Mouse (Mus musculus) urinary bladder, adult 18-20 months (tissue): ENCODE measurements around the gene Vmn2r52.
"Not testable (repeated sequence)": the region's sequence is repeated elsewhere in the genome, so short reads cannot be mapped to it uniquely, and the experiment has no call there.

Experiments
- DNase-seq, 2 experiments: peaks; one replicate each; pipeline ENCODE4 v3.0.0; 2022; ENCODE audit warnings: low spot score in 2 of 2, mixed read lengths in 2 of 2

Vmn2r52 gene

DNA sequence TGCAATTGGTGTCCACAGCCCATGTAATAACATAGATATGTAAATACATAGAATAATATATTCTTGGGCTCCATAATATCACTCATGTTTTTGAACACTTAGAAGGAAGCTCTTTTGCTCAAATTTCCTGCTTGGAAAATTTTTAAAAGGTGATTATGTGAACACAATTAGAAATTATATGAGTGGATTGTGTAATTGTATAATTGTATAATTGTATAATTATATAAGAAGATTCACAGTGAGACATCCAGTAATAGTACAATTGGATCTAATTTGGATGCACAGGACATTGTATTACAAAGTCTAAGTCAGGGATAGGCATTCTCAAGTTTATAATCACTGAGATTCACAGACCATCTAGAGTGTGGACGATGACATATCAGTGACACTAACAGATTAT is at the start of gene Vmn2r52:
TSS of gene Vmn2r52 (minus strand) at position 101 of the 400 bp plus-strand sequence.
- no peak for DNase-seq

DNA sequence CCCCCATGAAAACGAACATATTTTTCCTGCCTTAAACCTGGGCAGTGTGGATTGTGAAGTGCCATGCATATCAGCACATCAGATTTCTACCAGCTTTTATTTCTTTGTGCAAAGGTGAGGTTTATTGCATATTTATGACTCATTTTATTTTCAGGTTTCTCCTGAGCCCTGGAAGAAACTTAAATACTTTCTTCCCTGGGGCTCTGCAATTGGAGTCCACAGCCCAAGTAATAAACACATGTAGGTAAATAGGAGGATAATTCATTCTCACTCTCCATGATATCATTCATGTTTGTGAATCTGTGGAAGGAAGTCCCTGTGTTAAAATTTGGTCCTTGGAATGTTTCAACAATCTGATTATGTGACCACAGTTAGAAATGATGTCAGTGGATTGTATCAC is 70.7 kb downstream of the Vmn2r52 start, which contains the start of gene Vmn2r51:
TSS of gene Vmn2r51 (minus strand) at position 101 of the 400 bp plus-strand sequence.
- DNase-seq: not testable (repeated sequence)
